Mouse (Mus musculus): ENCODE measurements at regions not wholly inside any gene's neighbourhood (a gene's known extent, or its start where the extent isn't known, plus 50 kb on each side); places are given as distances from the start of the nearest gene placed in this dataset.

DNA sequence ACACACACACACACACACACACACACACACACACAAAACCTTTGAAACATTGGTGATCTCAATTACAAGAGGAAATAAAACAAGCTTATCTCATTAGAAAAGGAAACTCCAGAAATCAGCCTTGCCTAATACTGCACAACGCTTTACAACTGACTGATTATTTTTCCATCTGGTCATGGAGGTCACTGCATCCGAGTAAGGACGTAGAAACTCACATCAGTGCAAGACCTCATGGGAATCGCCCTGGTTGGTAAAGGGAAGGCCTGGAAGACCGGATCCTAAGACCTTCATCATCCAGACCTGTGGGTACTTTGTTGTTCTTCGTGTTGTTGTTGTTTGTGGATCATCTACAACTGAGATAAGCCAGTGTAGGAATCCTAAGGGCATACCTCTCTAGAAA, 77.8 kb upstream of the Sestd1 start:
- Histone ChIP-seq H3K4me2 (ENCODE audit: low read depth, low read length) (no peak overlapping the region), H3K4me3 (ENCODE audit: low read length) (no peak overlapping the region), H3K27me3 (ENCODE audit: control insufficient read depth, insufficient read depth, low read length) (no peaks in the 10 kb centered on the region), H3K9me3 (replicated peaks; ENCODE audit: control insufficient read depth, low read length) (no peaks in the 10 kb centered on the region), H3K4me1 (ENCODE audit: control insufficient read depth, insufficient read depth, low read length) (no peaks in the 10 kb centered on the region), H3K27ac (ENCODE audit: low read length) (no peak overlapping the region), H3K9ac (ENCODE audit: low read length) (no peak overlapping the region), H3K36me3 (ENCODE audit: control insufficient read depth, insufficient read depth) (no peaks in the 10 kb centered on the region)
- WGBS, result 63% methylated on average over 6 of the region's 6 CpGs
- 0 out of 2 replicates have a peak, but pooled peaks have one; percentile 41 for ATAC-seq (replicated peaks; ENCODE audit: extremely low read depth, insufficient read depth, low FRiP score)

DNA sequence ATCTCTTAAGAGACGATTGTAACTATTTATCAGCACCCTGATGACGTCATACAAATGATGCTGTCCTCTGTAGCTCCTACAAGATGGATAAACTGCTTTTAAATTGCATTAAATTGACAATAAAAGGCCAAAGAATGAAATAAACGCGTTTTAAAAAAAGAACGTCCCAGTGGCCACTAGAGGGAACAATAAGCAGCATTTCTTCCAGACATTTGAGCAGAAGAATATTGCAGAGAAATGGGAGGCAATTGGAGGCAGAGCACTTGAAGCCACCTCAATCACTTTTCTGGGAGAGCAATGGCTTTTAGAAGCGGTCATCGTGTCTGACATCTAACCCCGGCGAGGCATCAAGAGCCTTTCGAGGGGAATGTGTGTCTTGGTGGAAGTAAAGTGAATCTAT, 76.4 kb upstream of the Sestd1 start:
- Histone ChIP-seq H3K4me2 (ENCODE audit: low read depth, low read length) (no peak overlapping the region), H3K27me3 (ENCODE audit: control insufficient read depth, insufficient read depth, low read length) (no peaks in the 10 kb centered on the region), H3K27ac (ENCODE audit: low read length) (no peak overlapping the region), H3K4me3 (ENCODE audit: low read length) (no peak overlapping the region), H3K9me3 (replicated peaks; ENCODE audit: control insufficient read depth, low read length) (no peaks in the 10 kb centered on the region), H3K9ac (ENCODE audit: low read length) (no peak overlapping the region), H3K4me1 (ENCODE audit: control insufficient read depth, insufficient read depth, low read length) (peaks cover 9% of the 10 kb centered on the region), H3K36me3 (ENCODE audit: control insufficient read depth, insufficient read depth) (no peaks in the 10 kb centered on the region)
- no peak for ATAC-seq (replicated peaks; ENCODE audit: extremely low read depth, insufficient read depth, low FRiP score)
- WGBS, result 66% methylated on average over 10 of the region's 10 CpGs

DNA sequence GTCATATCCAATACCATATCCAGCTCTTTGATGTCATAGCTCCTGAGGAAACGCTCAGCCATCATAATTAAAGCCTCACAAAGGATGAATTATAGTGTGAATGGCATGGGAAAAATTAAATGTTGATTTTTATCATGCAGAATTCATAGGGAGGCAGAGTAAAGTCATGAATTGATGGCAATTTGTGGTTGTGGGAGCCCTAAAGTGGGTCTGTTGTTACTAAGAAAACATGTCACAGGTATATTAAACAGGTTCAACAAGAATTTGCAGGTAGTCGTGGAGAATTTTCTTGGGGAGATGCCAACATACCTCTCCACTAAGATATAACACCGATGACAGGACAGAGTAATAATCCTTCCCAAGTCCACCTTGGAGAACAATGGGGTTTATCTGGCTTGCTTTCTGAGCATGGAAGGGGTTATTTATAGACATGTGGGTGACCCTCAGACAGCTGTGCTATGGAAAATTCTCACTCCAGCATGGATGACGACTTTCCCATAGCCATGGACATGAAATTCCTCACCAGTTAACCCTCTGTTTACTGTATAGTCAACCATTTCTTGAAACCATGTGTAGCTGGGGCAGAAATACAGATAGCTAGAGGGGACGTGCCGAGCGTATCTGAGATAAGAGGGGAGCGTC, 71.7 kb upstream of the Sestd1 start:
- Histone ChIP-seq H3K36me3 (ENCODE audit: control insufficient read depth, insufficient read depth) (no peaks in the 10 kb centered on the region), H3K27ac (ENCODE audit: low read length) (peak overlapping the region; percentile 64), H3K4me1 (ENCODE audit: control insufficient read depth, insufficient read depth, low read length) (peaks cover 10% of the 10 kb centered on the region), H3K4me2 (ENCODE audit: low read depth, low read length) (no peak overlapping the region), H3K9me3 (replicated peaks; ENCODE audit: control insufficient read depth, low read length) (no peaks in the 10 kb centered on the region), H3K4me3 (ENCODE audit: low read length) (no peak overlapping the region), H3K9ac (ENCODE audit: low read length) (no peak overlapping the region), H3K27me3 (ENCODE audit: control insufficient read depth, insufficient read depth, low read length) (no peaks in the 10 kb centered on the region)
- ATAC-seq (replicated peaks; ENCODE audit: extremely low read depth, insufficient read depth, low FRiP score), result peak; percentile 69; the same call in 1 of the 2 replicates
- 39% methylated on average over 8 of the region's 8 CpGs for WGBS

DNA sequence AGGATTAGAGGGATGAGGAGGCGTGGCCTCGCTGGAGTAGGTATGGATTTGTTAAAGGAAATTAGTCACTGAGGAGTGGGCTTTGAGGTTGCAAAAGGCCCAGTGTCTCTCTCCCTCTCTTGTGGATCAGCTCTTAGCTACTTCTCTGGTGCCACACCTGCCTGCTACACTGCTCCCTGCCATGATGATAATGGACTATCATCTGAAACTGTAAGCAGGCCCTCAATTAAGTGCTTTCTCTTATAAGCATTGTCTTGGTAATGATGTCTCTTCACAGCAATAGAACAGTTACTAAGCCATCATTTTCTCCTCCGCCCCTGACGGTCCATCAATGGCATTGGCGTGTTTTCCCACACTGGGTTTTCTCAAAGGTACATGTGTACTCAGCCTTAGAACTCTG, 66.6 kb upstream of the Sestd1 start:
- 96% methylated on average over 5 of the region's 5 CpGs for WGBS
- H3K4me1 ChIP-seq (ENCODE audit: control insufficient read depth, insufficient read depth, low read length), result peaks cover 7% of the 10 kb centered on the region
- no peak overlapping the region for H3K9ac ChIP-seq (ENCODE audit: low read length)
- H3K36me3 ChIP-seq (ENCODE audit: control insufficient read depth, insufficient read depth), result no peaks in the 10 kb centered on the region
- no peak overlapping the region for H3K27ac ChIP-seq (ENCODE audit: low read length)
- no peaks in the 10 kb centered on the region for H3K27me3 ChIP-seq (ENCODE audit: control insufficient read depth, insufficient read depth, low read length)
- H3K4me3 ChIP-seq (ENCODE audit: low read length), result no peak overlapping the region
- ATAC-seq (replicated peaks; ENCODE audit: extremely low read depth, insufficient read depth, low FRiP score), result no peak
- H3K9me3 ChIP-seq (replicated peaks; ENCODE audit: control insufficient read depth, low read length), result peaks cover 4% of the 10 kb centered on the region
- no peak overlapping the region for H3K4me2 ChIP-seq (ENCODE audit: low read depth, low read length)

DNA sequence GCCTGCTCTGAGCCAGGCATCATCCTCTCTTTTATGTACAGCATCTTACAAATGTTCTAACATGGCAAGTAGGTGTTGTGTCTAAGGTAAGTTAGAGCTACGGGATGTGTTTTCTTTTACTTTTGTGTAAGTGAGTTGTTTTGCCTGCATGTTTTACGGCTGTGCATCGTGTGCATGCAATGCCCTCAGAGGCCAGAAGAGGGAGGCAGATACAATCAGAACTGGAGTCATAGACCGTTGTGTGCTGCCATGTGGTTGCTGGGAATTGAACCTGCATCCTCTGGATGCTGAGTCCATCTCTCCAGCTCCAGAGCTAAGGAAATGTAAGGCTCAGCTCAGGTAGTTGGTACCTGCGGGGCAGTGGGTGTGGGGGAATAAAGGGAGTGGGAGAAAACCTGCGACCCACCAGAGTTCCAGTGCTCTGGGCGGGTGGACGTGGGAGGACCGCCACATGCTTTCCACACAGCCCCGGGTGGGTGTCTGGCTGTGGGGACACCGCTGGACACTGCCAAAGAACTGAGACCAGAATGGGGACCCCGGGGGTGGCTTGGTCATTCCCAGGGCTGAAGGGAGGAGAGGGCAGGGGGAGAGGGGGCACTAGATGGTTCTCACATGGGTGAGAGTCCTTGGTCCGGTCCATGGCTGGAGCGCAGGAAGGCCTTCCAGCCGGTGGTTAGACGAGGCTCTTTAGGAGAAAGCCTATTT, 63.5 kb upstream of the Sestd1 start:
- peaks cover 4% of the 10 kb centered on the region for H3K9me3 ChIP-seq (replicated peaks; ENCODE audit: control insufficient read depth, low read length)
- ATAC-seq (replicated peaks; ENCODE audit: extremely low read depth, insufficient read depth, low FRiP score), result no peak
- H3K27ac ChIP-seq (ENCODE audit: low read length), result no peak overlapping the region
- 91% methylated on average over 16 of the region's 16 CpGs for WGBS
- H3K27me3 ChIP-seq (ENCODE audit: control insufficient read depth, insufficient read depth, low read length), result no peaks in the 10 kb centered on the region
- H3K4me3 ChIP-seq (ENCODE audit: low read length), result no peak overlapping the region
- H3K4me2 ChIP-seq (ENCODE audit: low read depth, low read length), result no peak overlapping the region
- H3K4me1 ChIP-seq (ENCODE audit: control insufficient read depth, insufficient read depth, low read length), result peaks cover 4% of the 10 kb centered on the region; the same call in 1 of the 2 replicates
- no peak overlapping the region for H3K9ac ChIP-seq (ENCODE audit: low read length)
- no peaks in the 10 kb centered on the region for H3K36me3 ChIP-seq (ENCODE audit: control insufficient read depth, insufficient read depth)

DNA sequence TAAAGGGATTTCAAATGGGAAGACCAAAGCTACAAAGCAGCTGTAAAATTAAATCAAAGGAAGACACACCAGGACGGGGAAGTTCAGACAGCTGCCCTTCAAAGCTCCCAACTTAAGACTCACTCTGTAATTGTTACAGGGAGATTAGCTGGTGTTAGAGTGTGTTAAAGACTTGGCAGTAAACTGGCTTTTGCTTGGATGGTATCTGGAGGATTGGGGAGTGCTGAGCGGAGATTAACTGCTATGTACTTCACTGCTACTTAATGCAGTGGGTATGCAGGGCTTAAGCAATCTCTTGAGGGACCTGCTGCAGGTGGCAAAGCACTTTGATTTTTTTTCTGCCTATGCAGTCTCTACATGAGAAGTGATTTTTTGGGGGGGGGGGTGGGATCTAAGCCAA, 62.0 kb upstream of the Sestd1 start:
- peak; percentile 38; the same call in 1 of the 2 replicates for ATAC-seq (replicated peaks; ENCODE audit: extremely low read depth, insufficient read depth, low FRiP score)
- H3K36me3 ChIP-seq (ENCODE audit: control insufficient read depth, insufficient read depth), result no peaks in the 10 kb centered on the region
- no peak overlapping the region for H3K4me3 ChIP-seq (ENCODE audit: low read length)
- peaks cover 4% of the 10 kb centered on the region; the same call in 1 of the 2 replicates for H3K4me1 ChIP-seq (ENCODE audit: control insufficient read depth, insufficient read depth, low read length)
- no peak overlapping the region; the same call in 1 of the 2 replicates for H3K27ac ChIP-seq (ENCODE audit: low read length)
- H3K4me2 ChIP-seq (ENCODE audit: low read depth, low read length), result peak overlapping the region; percentile 42
- H3K27me3 ChIP-seq (ENCODE audit: control insufficient read depth, insufficient read depth, low read length), result no peaks in the 10 kb centered on the region
- H3K9ac ChIP-seq (ENCODE audit: low read length), result peak overlapping the region; percentile 38
- WGBS, result 28% methylated on average over 2 of the region's 2 CpGs
- peaks cover 9% of the 10 kb centered on the region for H3K9me3 ChIP-seq (replicated peaks; ENCODE audit: control insufficient read depth, low read length)

DNA sequence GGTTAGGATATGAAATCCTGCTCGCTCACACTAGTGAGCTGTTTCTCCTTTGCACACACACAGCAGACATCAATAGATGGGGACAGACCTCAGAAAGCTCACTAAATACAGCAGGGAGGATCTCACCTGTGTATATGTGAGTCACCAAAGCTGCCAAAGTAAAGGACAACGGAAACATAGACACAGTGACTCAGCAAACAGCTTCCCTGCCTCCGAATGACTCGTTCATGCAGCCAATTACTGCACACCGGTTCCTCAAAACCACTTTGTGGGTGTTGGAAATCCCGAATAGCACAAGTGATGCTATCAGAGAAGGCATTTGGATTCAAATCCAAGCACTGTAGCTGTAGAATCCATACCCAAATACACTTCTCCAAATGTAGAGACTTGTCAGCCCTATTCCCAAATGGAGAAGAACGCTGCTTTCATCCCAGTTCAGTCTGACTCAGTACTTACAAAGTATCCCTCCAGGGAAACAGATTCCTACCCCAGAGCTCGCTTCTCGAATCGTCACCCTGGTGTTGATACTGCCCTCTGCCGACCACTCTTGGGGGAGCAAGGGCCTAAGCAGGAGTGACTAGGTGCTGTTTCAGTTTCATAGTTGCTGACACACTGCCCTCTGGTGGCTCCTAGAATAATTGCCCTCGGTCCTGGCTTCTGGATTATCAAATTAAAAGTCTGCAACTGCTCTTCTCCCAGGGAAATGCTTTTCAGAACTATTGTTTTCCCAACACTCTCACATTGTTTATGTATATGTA, 61.4 kb upstream of the Sestd1 start:
- WGBS, result 39% methylated on average over 12 of the region's 12 CpGs

DNA sequence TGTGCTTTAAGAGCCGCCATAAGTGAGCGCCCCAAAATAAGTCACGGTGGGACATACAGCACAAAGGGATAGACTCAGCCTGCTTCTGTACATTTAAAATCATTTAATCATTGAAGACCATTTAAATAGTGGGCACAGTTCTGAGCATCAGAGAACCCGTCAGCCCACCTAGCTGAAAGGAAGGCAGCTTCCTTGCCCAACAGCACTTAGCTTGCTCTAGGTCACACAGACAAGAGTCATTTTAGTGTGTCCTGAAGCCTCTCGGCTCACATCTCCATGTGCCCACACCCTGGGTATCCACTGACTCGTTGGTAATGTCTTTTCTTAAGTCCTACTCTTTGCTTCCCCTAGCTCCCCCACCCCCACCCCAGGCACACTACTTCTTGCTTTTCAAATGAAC, 59.7 kb upstream of the Sestd1 start:
- ATAC-seq (replicated peaks; ENCODE audit: extremely low read depth, insufficient read depth, low FRiP score), result no peak
- Histone ChIP-seq H3K4me2 (ENCODE audit: low read depth, low read length) (no peak overlapping the region), H3K36me3 (ENCODE audit: control insufficient read depth, insufficient read depth) (no peaks in the 10 kb centered on the region), H3K9me3 (replicated peaks; ENCODE audit: control insufficient read depth, low read length) (peaks cover 5% of the 10 kb centered on the region), H3K27me3 (ENCODE audit: control insufficient read depth, insufficient read depth, low read length) (no peaks in the 10 kb centered on the region), H3K27ac (ENCODE audit: low read length) (no peak overlapping the region), H3K9ac (ENCODE audit: low read length) (no peak overlapping the region), H3K4me3 (ENCODE audit: low read length) (no peak overlapping the region), H3K4me1 (ENCODE audit: control insufficient read depth, insufficient read depth, low read length) (peaks cover 4% of the 10 kb centered on the region; the same call in 1 of the 2 replicates)
- whole genome bisulfite sequencing, result 81% methylated on average over 6 of the region's 6 CpGs

More for the DNA sequence above, 61.4 kb upstream of the Sestd1 start:
- Histone ChIP-seq H3K9ac (ENCODE audit: low read length) (no peak overlapping the region), H3K4me3 (ENCODE audit: low read length) (no peak overlapping the region), H3K27ac (ENCODE audit: low read length) (no peak overlapping the region), H3K4me2 (ENCODE audit: low read depth, low read length) (peak overlapping the region; percentile 42; the same call in 1 of the 2 replicates), H3K27me3 (ENCODE audit: control insufficient read depth, insufficient read depth, low read length) (no peaks in the 10 kb centered on the region), H3K9me3 (replicated peaks; ENCODE audit: control insufficient read depth, low read length) (peaks cover 5% of the 10 kb centered on the region), H3K36me3 (ENCODE audit: control insufficient read depth, insufficient read depth) (no peaks in the 10 kb centered on the region), H3K4me1 (ENCODE audit: control insufficient read depth, insufficient read depth, low read length) (peaks cover 4% of the 10 kb centered on the region; the same call in 1 of the 2 replicates)
- ATAC-seq (replicated peaks; ENCODE audit: extremely low read depth, insufficient read depth, low FRiP score), result peak; percentile 69
